Mouse (Mus musculus) liver, adult (tissue): ENCODE results near the gene Map7d2.

ENCODE experiments used
- GATA4 ChIP-seq: IDR thresholded peaks from 2 replicates; pipeline ENCODE4 v1.6.1; 2014; ENCODE audit warnings: mild to moderate bottlenecking, low read length; ENCODE audit not compliant: insufficient replicate concordance

Gene Map7d2

GRCm38 (mm10) chrX:159503181-159503580 lies 88.8 kb downstream of the Map7d2 start:
- no peak for TF ChIP-seq GATA4

- no peak for TF ChIP-seq GATA4
Observed at GRCm38 (mm10) chrX:159508331-159509036, 94.1 kb downstream of the Map7d2 start.

GRCm38 (mm10) chrX:159509042-159509441 lies 94.7 kb downstream of the Map7d2 start:
- TF ChIP-seq GATA4, result no peak

GRCm38 (mm10) chrX:159509847-159510715 lies 95.7 kb downstream of the Map7d2 start:
- no peak for TF ChIP-seq GATA4

DNA sequence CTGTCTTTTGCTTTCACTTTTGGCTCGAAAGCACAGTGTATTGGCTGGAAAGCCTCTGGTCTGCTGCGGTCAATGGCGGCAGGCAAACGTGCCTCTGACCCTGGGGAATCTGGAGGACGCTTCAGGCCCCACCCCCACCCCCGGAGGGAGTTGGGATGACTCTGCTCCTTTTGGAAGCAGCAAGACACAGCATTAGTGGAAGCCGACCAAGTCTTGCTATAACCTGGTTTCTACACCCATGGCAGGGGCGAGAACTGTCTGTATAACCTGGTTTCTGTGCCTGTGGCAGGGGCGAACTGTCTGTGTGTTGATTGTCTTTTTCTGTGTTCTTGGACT lies 96.3 kb downstream of the Map7d2 start:
- no peak for TF ChIP-seq GATA4

DNA sequence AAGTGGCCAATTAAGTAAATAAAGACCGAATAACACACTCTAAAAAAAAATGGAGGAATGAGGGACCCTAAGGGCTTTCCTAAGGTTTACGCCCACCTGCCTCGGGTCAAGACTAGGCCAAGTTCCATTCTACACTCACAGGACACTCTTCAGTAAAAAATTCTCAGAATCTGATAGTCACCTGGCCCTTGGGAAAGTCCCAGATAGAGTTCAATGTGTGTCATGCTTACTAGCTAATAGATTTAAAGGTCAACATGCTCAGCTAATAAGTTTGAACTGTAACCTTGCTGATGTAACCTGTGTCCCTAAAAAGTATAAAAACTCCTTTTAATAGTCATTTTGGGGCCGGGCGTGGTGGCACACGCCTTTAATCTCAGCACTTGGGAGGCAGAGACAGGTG lies 101.2 kb downstream of the Map7d2 start:
- no peak for TF ChIP-seq GATA4

DNA sequence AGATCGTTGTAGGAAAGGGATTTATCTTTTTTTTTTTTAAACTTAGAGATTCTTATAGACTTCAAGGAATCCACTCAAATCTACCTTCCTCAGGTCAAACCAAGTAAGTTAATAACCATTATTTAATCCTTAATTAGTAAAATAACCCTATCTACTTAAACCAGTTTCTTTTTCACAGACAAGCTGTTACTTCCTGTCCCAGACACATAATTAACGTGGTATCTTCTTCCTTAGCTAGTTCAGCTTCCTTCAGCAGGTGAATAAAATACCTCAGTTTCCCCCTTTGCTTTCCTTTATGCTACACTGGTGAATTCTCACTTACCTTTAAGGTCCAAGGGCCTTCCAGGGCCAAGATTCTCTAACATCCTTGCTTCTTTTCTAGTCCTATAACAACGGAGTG lies 107.4 kb downstream of the Map7d2 start:
- no peak for TF ChIP-seq GATA4

DNA sequence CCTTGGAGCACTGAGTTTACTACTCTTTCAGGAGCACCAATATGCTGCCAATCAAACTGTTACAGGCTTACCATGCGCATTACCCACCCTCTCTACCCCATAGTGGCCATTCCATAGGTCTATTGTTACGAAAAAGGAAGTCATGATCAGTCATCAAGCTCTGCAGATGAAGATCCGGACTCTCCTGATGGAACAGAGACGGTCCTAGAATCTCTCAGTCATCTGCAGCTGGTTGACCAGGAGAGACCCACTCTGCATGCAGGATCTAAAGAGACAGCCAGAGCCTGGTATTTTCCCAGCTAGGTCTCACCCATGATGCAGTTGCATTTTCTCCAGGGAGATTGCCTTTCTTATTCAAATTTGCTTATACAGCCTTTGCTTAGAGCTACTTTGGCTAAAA lies 108.3 kb downstream of the Map7d2 start:
- TF ChIP-seq GATA4, result no peak

- no peak for TF ChIP-seq GATA4
Observed at GRCm38 (mm10) chrX:159526388-159526787, 112.0 kb downstream of the Map7d2 start, which contains the start of gene Bclaf3. Gene Bclaf3 (plus strand): TSS chrX:159526688.

GRCm38 (mm10) chrX:159532427-159532810 lies 118.0 kb downstream of the Map7d2 start:
- TF ChIP-seq GATA4, result no peak

DNA sequence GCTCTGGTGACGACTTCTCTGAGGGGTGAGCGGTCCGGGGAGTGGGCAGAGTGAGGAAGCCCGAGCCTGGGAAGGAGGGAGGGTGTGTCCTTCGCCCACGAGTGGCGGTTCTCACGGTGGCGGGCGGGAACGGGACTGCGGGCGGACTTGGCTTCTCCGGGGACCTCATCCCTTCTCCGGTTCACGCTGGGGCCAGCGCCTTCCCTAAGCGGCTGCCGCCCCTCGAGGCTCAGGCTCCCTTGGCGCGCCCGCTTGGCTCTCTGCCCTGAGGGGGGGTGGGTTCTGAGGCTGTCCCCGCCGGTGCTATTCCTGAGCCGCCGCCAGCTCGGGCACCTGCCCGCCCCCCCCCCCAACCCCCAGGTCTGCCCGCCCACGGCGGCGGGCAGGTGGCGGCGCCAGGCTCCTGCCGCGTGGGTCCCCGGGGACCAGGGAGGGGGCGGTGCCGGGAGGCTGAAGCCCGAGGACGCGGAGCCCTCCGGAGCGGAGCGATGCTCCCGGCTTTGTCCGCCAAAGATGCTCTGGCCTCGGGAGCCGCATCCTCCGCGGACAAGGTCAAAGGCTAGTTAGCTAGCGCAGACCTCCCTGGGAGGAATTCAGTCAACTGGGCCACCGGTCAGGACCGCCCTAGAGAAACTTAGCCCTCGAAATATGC lies 118.6 kb downstream of the Map7d2 start:
- TF ChIP-seq GATA4, result no peak

DNA sequence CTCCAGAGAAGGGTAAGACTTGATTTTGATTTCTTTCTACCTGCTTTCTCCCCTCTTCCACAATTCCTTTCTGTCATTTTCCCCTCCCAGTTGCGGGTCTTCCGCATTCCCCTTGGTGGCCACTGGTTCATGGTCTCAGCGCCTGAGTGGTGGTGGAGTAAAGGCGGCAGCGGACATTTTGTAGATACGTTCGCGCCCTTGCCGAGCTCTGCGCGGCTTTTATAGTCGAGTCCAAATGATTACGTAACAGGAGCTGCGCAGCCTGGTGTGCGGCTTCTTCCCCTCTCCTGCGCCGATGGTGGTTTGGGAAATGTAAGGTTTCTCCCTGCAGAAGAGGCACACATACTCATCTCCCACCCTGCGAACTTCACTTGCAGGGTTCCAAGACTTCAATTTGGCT lies 127.6 kb downstream of the Map7d2 start:
- TF ChIP-seq GATA4, result no peak

- TF ChIP-seq GATA4, result no peak
Observed at GRCm38 (mm10) chrX:159547093-159547492, 132.7 kb downstream of the Map7d2 start.
